Mouse (Mus musculus): ENCODE data around the gene Gucy1b2.

DNA sequence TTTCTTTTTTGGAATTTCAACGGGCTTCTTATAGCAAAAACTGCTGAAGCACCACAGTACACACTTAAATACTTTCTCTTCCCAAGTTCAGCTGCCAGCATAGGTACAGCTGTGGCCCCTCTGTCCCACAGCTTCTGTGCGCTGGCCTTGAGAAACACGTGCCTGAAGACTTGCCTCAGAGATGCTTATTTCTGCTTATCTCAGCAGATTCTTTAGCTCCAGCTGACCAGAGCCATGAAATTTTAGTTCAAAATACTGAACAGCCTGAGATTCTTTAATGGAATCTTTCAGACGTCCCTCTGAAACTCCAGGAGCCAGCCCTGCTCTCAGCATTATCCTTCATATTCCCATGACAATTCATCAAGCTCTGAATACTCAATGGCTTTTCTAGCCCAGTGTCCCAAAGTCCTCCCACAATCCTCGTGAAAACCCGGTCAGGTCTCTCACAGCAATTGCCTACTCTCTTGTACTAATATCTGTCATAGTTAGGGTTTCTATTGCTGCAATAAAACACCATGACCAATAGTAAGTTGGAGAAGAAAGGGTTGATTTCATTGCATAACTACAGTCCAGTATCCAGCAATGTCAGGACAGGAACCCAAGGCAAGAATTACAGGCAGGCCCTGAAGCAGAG, 12.1 kb upstream of the Gucy1b2 start:
- TF ChIP-seq CTCF (IDR thresholded peaks at IDR 0.05; ENCODE audit: borderline replicate concordance, control insufficient read depth, extremely low read depth, insufficient read depth, low read length, poor library complexity) (no peak), POLR2A (IDR thresholded peaks at IDR 0.05; ENCODE audit: control insufficient read depth, extremely low read depth, insufficient read depth, low read length, poor library complexity) (no peak)
